In the genomic region with DNA sequence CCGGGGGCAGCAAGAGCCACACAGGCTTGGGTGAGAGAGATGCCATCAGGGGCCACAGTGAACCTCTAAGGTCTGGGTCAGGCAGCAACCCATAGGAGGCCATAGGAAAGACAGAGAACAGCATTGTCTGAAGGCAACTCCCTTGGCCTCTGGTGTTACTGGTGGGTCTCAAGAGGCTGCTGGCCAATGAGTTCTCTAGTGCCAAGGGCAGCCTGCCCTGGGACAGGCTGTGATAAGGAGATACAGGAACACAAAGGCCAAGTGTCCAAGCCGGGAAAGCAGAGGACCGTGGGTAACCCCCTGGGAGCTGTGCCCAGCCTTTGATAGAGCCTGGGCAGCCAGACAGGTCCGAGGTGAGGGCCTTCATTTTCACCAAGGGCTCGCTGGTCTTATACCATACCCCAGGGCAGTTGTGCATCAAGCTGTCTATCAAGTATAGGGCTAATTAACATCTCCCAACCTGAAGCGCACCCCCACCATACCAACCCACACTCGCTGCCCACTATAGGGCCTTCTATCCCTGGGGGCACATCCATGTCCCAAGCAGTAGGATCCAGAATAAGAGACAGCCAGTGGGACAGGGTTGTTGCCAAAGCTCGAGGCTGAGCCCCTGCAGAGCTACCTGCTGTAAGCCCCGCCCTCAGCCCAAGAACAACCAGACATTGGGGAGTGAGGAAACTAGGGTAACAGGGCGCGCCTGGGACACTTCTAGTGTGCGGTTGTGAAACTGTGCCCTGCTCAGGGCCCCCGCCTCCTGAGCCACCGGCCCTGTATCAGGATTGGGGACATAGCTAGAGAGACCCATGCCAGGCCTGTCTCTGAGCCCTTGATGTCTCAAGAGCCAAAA, we compare ENCODE assay signal across 7 mouse cellular contexts. TPM values are rescaled to one million over a fixed set of nuclear protein-coding genes. Genes with fewer than 3 reads are reported as not detected.
DNase-seq lines count a peak whose midpoint lies in the region; ATAC-seq and TF ChIP-seq lines count a peak whose summit lies in the region.

No protein-coding gene starts in this region.

- no peak for TF ChIP-seq EP300 in liver, embryonic 14.5 days (IDR thresholded peaks at IDR 0.05; ENCODE audit: low read depth)

- peaks cover 57% of the 10 kb centered on the region for H3K36me3 ChIP-seq in heart, embryonic 14.5 days (ENCODE audit: control insufficient read depth, insufficient read depth, low read length)
- H3K36me3 ChIP-seq in liver, embryonic 14.5 days (replicated peaks; ENCODE audit: control insufficient read depth, insufficient read depth, low read depth), result peaks cover 32% of the 10 kb centered on the region

- no peak overlapping the region for H3K9ac ChIP-seq in heart, embryonic 14.5 days (ENCODE audit: low read length)
- no peak overlapping the region for H3K9ac ChIP-seq in liver, embryonic 14.5 days (replicated peaks)

- no peak overlapping the region for H3K27ac ChIP-seq in heart, embryonic 14.5 days (replicated peaks in 1 of 2; ENCODE audit: control insufficient read depth in 1 of 2, insufficient read depth in 1 of 2, low read depth in 2 of 2, low read length in 2 of 2)
- H3K27ac ChIP-seq in liver, embryonic 14.5 days, result no peak overlapping the region
- H3K27ac ChIP-seq in olfactory bulb, adult 2 months (ENCODE audit: insufficient read depth, low read depth, low read length), result no peak overlapping the region

- 72% methylated on average over 14 of the region's 14 CpGs for WGBS in heart, embryonic 14.5 days
- 77% methylated on average over 14 of the region's 14 CpGs for WGBS in liver, embryonic 14.5 days (ENCODE audit: insufficient replicate concordance)
- 50% methylated on average over 14 of the region's 14 CpGs for WGBS in olfactory bulb, adult 2 months

- peak; percentile 30 for DNase-seq in right cerebral cortex, adult 18-20 months
- DNase-seq in right cerebral cortex, postnatal 14 days, result no peak
- DNase-seq in liver, embryonic 14.5 days (ENCODE audit: low read depth in 3 of 3, low spot score in 3 of 3), result no peak
- no peak for DNase-seq in urinary bladder, adult 18-20 months (ENCODE audit: low spot score in 2 of 2)
- DNase-seq in spleen, postnatal 4 days (ENCODE audit: low spot score in 2 of 2), result no peak

- H3K4me2 ChIP-seq in heart, embryonic 14.5 days (ENCODE audit: low read length), result peak overlapping the region; percentile 87; the same call in 1 of the 2 replicates
- H3K4me2 ChIP-seq in liver, embryonic 14.5 days (ENCODE audit: low read depth), result peak overlapping the region; percentile 95

- no peak overlapping the region for H3K4me3 ChIP-seq in heart, embryonic 14.5 days (ENCODE audit: control insufficient read depth in 1 of 2, insufficient read depth in 1 of 2, low read depth in 1 of 2, low read length in 2 of 2)
- H3K4me3 ChIP-seq in liver, embryonic 14.5 days (ENCODE audit: insufficient read depth in 1 of 2, low read depth in 2 of 2, low read length in 2 of 2), result peak overlapping the region in 1 of 2 experiments; percentile 78; a peak in 1 of 4 replicates
- H3K4me3 ChIP-seq in olfactory bulb, adult 2 months (ENCODE audit: insufficient read depth, low read depth, low read length), result peak overlapping the region; percentile 2

- no peak for TF ChIP-seq CTCF in liver, embryonic 14.5 days (IDR thresholded peaks at IDR 0.05; ENCODE audit: low read depth)
- TF ChIP-seq CTCF in olfactory bulb, adult 2 months (IDR thresholded peaks at IDR 0.05; ENCODE audit: insufficient read depth, low read depth, low read length), result no peak

- no peaks in the 10 kb centered on the region for H3K27me3 ChIP-seq in heart, embryonic 14.5 days (ENCODE audit: control insufficient read depth, insufficient read depth, low read length)
- H3K27me3 ChIP-seq in liver, embryonic 14.5 days (ENCODE audit: control insufficient read depth, insufficient read depth, low read length), result no peaks in the 10 kb centered on the region

- ATAC-seq in heart, embryonic 14.5 days (ENCODE audit: insufficient number of reproducible peaks, insufficient read depth, low FRiP score, low read depth), result no peak
- ATAC-seq in liver, embryonic 14.5 days (ENCODE audit: insufficient read depth), result no peak

- TF ChIP-seq POLR2A in olfactory bulb, adult 2 months (IDR thresholded peaks at IDR 0.05; ENCODE audit: insufficient read depth, low read depth, low read length), result no peak

- no peaks in the 10 kb centered on the region for H3K9me3 ChIP-seq in heart, embryonic 14.5 days (ENCODE audit: control insufficient read depth, low read length)
- H3K9me3 ChIP-seq in liver, embryonic 14.5 days (ENCODE audit: control insufficient read depth, low read length), result no peaks in the 10 kb centered on the region

- H3K4me1 ChIP-seq in heart, embryonic 14.5 days (ENCODE audit: control insufficient read depth in 2 of 2, insufficient read depth in 2 of 2, low read length in 2 of 2), result peaks cover 29 to 34% of the 10 kb centered on the region in 2 experiments
- peaks cover 8 to 12% of the 10 kb centered on the region in 2 experiments; a peak in 3 of 4 replicates for H3K4me1 ChIP-seq in liver, embryonic 14.5 days (replicated peaks; ENCODE audit: control insufficient read depth in 2 of 2, insufficient read depth in 2 of 2, low read length in 1 of 2)
- peaks cover 32% of the 10 kb centered on the region for H3K4me1 ChIP-seq in olfactory bulb, adult 2 months (ENCODE audit: control insufficient read depth, insufficient read depth, low read length)

RNA-seq across cellular contexts. Expression of a gene that starts 3.0 kb away (rescaled TPM):
- polyA plus RNA-seq in heart, embryonic 14.5 days (2014; fragmentation: Nextera tagmentation; extraction: Ambion mirVana), result 29.6 and 32.0 TPM in 2 replicates
- 51.6 and 59.8 TPM in 2 replicates for polyA plus RNA-seq in liver, embryonic 14.5 days (2012; rRNA removed)
- polyA plus RNA-seq in liver, embryonic 14.5 days (2014; fragmentation: Nextera tagmentation; extraction: Ambion mirVana), result 17.7 and 22.3 TPM in 2 replicates
- not detected in 2 replicates for polyA plus RNA-seq in olfactory bulb, adult 2 months (2012; ENCODE audit: insufficient read depth, insufficient read length, low replicate concordance, missing spikeins)

RNA-seq across cellular contexts. Expression of a gene that starts 25.1 kb away (rescaled TPM):
- 43.6 and 44.5 TPM in 2 replicates for polyA plus RNA-seq in heart, embryonic 14.5 days (2014; fragmentation: Nextera tagmentation; extraction: Ambion mirVana)
- 25.4 and 34.0 TPM in 2 replicates for polyA plus RNA-seq in liver, embryonic 14.5 days (2012; rRNA removed)
- polyA plus RNA-seq in liver, embryonic 14.5 days (2014; fragmentation: Nextera tagmentation; extraction: Ambion mirVana), result 61.2 and 64.3 TPM in 2 replicates
- polyA plus RNA-seq in olfactory bulb, adult 2 months (2012; ENCODE audit: insufficient read depth, insufficient read length, low replicate concordance, missing spikeins), result not detected in 2 replicates

RNA-seq across cellular contexts. Expression of a gene that starts 37.2 kb away (rescaled TPM):
- 138 and 151 TPM in 2 replicates for polyA plus RNA-seq in heart, embryonic 14.5 days (2014; fragmentation: Nextera tagmentation; extraction: Ambion mirVana)
- 65.2 and 66.6 TPM in 2 replicates for polyA plus RNA-seq in liver, embryonic 14.5 days (2012; rRNA removed)
- 76.5 and 78.6 TPM in 2 replicates for polyA plus RNA-seq in liver, embryonic 14.5 days (2014; fragmentation: Nextera tagmentation; extraction: Ambion mirVana)
- not detected in 2 replicates for polyA plus RNA-seq in olfactory bulb, adult 2 months (2012; ENCODE audit: insufficient read depth, insufficient read length, low replicate concordance, missing spikeins)

RNA-seq across cellular contexts. Expression of a gene that starts 37.3 kb away (rescaled TPM):
- polyA plus RNA-seq in heart, embryonic 14.5 days (2014; fragmentation: Nextera tagmentation; extraction: Ambion mirVana), result 16.0 and 16.7 TPM in 2 replicates
- 8.6 and 10.2 TPM in 2 replicates for polyA plus RNA-seq in liver, embryonic 14.5 days (2012; rRNA removed)
- polyA plus RNA-seq in liver, embryonic 14.5 days (2014; fragmentation: Nextera tagmentation; extraction: Ambion mirVana), result 5.5 and 9.6 TPM in 2 replicates
- polyA plus RNA-seq in olfactory bulb, adult 2 months (2012; ENCODE audit: insufficient read depth, insufficient read length, low replicate concordance, missing spikeins), result not detected in 2 replicates

RNA-seq across cellular contexts. Expression of a gene that starts 58.7 kb away (rescaled TPM):
- polyA plus RNA-seq in heart, embryonic 14.5 days (2014; fragmentation: Nextera tagmentation; extraction: Ambion mirVana), result 1.9 and 2.9 TPM in 2 replicates
- polyA plus RNA-seq in liver, embryonic 14.5 days (2012; rRNA removed), result 1.3 and 2.0 TPM in 2 replicates
- polyA plus RNA-seq in liver, embryonic 14.5 days (2014; fragmentation: Nextera tagmentation; extraction: Ambion mirVana), result 3.8 and 4.3 TPM in 2 replicates
- polyA plus RNA-seq in olfactory bulb, adult 2 months (2012; ENCODE audit: insufficient read depth, insufficient read length, low replicate concordance, missing spikeins), result not detected in 2 replicates

Comparison
In these comparisons a context has a peak if more than half of its experiments do, and no peak if none do; other contexts are left out.
1. RNA of a gene that starts 25.1 kb away (polyA plus RNA-seq): 25.4 to 64.3 TPM in liver, embryonic 14.5 days and 43.6 to 44.5 TPM in heart, embryonic 14.5 days; not detected in olfactory bulb, adult 2 months; every median in the first group is over 10 times any median in the second.